Mouse (Mus musculus): ENCODE data around the gene D630045J12Rik. TPM values are rescaled to one million over a fixed set of nuclear protein-coding genes. Genes with fewer than 3 reads are reported as not detected.

D630045J12Rik gene
- polyA plus RNA-seq, 1 experiment, result 0.33 TPM

- no peaks in the 10 kb centered on the region for H3K36me3 ChIP-seq (ENCODE audit: control insufficient read depth, insufficient read depth, low read length)
- TF ChIP-seq POLR2A (IDR thresholded peaks at IDR 0.05; ENCODE audit: low read depth, low read length), result no peak
- no peak for TF ChIP-seq CTCF (IDR thresholded peaks at IDR 0.05; ENCODE audit: extremely low read depth, insufficient read depth, insufficient read length, insufficient replicate concordance)
- WGBS, result 88% methylated on average over 11 of the region's 11 CpGs
Measured at GRCm38 (mm10) chr6:38081727-38082341, 172.0 kb downstream of the D630045J12Rik start.

GRCm38 (mm10) chr6:38080364-38080763 is 173.4 kb downstream of the D630045J12Rik start:
- Histone ChIP-seq H3K4me3 (ENCODE audit: extremely low read depth, insufficient read depth, insufficient read length) (no peak overlapping the region), H3K27ac (ENCODE audit: insufficient read depth, low read length) (no peak overlapping the region), H3K27me3 (ENCODE audit: control insufficient read depth, insufficient read depth, low read length) (no peaks in the 10 kb centered on the region), H3K36me3 (ENCODE audit: control insufficient read depth, insufficient read depth, low read length) (no peaks in the 10 kb centered on the region), H3K4me1 (ENCODE audit: control insufficient read depth, insufficient read depth, insufficient read length) (no peaks in the 10 kb centered on the region)
- DNase-seq (ENCODE audit: low read depth in 1 of 2, low spot score in 2 of 2), result no peak
- 81% methylated on average over 4 of the region's 4 CpGs for WGBS
- TF ChIP-seq POLR2A (IDR thresholded peaks at IDR 0.05; ENCODE audit: low read depth, low read length) (no peak), CTCF (IDR thresholded peaks at IDR 0.05; ENCODE audit: extremely low read depth, insufficient read depth, insufficient read length, insufficient replicate concordance) (no peak)

More at GRCm38 (mm10) chr6:38081727-38082341, 172.0 kb downstream of the D630045J12Rik start:
- H3K27ac ChIP-seq (ENCODE audit: insufficient read depth, low read length), result no peak overlapping the region
- no peak for DNase-seq (ENCODE audit: low read depth in 1 of 2, low spot score in 2 of 2)
- H3K4me3 ChIP-seq (ENCODE audit: extremely low read depth, insufficient read depth, insufficient read length), result no peak overlapping the region
- no peaks in the 10 kb centered on the region for H3K27me3 ChIP-seq (ENCODE audit: control insufficient read depth, insufficient read depth, low read length)
- no peaks in the 10 kb centered on the region for H3K4me1 ChIP-seq (ENCODE audit: control insufficient read depth, insufficient read depth, insufficient read length)

DNA sequence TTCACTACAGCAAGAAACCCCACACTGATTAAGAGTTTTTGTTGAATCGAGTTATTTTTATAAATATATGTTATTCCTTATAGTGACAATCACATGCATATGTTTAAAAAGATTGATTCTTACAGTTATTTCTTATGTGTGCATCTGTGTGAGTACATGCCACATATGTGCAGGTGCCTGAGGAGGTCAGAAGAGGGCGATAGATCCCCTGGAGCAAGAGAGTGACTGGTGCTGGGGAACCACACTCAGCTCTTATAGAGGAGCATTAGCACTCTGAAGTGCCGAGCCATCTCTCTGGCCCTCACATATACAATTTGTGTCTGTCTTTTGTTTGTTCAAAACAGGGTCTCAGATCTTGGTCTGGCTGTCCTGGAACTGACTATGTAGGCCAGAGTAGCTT is 180.2 kb downstream of the D630045J12Rik start:
- 92% methylated on average over 3 of the region's 3 CpGs for WGBS
- H3K36me3 ChIP-seq (ENCODE audit: control insufficient read depth, insufficient read depth, low read length), result no peaks in the 10 kb centered on the region
- no peak for DNase-seq (ENCODE audit: low read depth in 1 of 2, low spot score in 2 of 2)
- H3K27ac ChIP-seq (ENCODE audit: insufficient read depth, low read length), result no peak overlapping the region
- H3K4me1 ChIP-seq (ENCODE audit: control insufficient read depth, insufficient read depth, insufficient read length), result no peaks in the 10 kb centered on the region
- no peaks in the 10 kb centered on the region for H3K27me3 ChIP-seq (ENCODE audit: control insufficient read depth, insufficient read depth, low read length)
- H3K4me3 ChIP-seq (ENCODE audit: extremely low read depth, insufficient read depth, insufficient read length), result no peak overlapping the region
- no peak for TF ChIP-seq CTCF (IDR thresholded peaks at IDR 0.05; ENCODE audit: extremely low read depth, insufficient read depth, insufficient read length, insufficient replicate concordance)
- TF ChIP-seq POLR2A (IDR thresholded peaks at IDR 0.05; ENCODE audit: low read depth, low read length), result no peak

Other genes starting within 250 kb of the D630045J12Rik start
- 0.06 TPM in 1 of 2 replicates, not detected in the other for gene Svopl, start 207.0 kb downstream of the D630045J12Rik start, polyA plus RNA-seq (2012; rRNA removed)
- gene Tmem213, start 144.8 kb downstream of the D630045J12Rik start, polyA plus RNA-seq (2012; rRNA removed), result not detected in 2 replicates
- 0.12 and 0.41 TPM in 2 replicates for gene Atp6v0a4, start 129.4 kb downstream of the D630045J12Rik start, polyA plus RNA-seq (2012; rRNA removed)
- gene Zc3hav1l, start 45.2 kb upstream of the D630045J12Rik start, polyA plus RNA-seq (2012; rRNA removed), result 1.4 and 1.5 TPM in 2 replicates
- 40.7 and 46.4 TPM in 2 replicates for gene Zc3hav1, start 100.6 kb upstream of the D630045J12Rik start, polyA plus RNA-seq (2012; rRNA removed)
- gene Ttc26, start 127.5 kb upstream of the D630045J12Rik start, polyA plus RNA-seq (2012; rRNA removed), result 0.12 and 0.22 TPM in 2 replicates
- 4.7 and 4.9 TPM in 2 replicates for gene Ubn2, start 179.9 kb upstream of the D630045J12Rik start, polyA plus RNA-seq (2012; rRNA removed)

Measured in spleen, adult 2 months (tissue).